Mouse (Mus musculus) neural tube, postnatal 0 days (tissue): ENCODE results near the gene Golga3. TPM values are rescaled to one million over a fixed set of nuclear protein-coding genes. Genes with fewer than 3 reads are reported as not detected.

Experiments
- polyA plus RNA-seq: library from polyadenylated mRNA; unstranded; fragments of >200 nt; fragmentation: Nextera tagmentation; extraction: Ambion mirVana; gene quantifications from 2 replicates; pipeline ENCODE4 v1.2.1, GENCODE M21; 2015

Golga3 gene
- polyA plus RNA-seq, result 17.1 and 17.5 TPM in 2 replicates

DNA sequence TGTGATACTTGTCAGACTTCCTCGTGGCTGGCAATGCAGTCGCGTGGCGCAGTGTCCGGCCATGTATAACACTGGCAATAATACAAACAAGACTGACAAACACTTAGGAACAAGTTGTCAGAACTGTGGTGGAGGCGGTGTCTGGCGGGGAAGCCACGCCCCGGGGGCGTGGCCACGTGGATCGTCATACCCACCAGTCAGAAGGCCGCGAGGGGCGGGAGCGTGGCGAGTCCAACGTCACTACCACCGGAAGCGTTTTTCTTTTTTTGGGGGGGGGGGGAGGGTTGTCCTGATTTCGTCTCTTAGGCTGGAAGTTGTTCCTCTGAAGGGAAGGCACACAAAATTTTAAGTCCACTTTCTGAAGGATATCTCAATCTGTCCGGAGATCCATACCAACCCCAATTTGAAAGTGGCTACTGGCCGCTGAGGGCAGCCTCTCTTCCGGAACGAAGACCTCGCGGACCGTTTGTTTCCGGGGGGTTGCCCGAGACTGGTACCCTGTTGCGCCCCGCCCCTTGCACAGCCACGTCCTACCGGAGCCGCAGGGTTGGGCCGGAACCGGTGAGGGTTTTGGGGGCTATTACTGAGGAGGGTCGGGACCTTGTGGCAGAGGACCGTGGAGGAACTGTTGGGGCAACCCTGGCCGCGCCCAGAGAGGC, at the start of gene Golga3:
Gene Golga3, plus strand, starts transcription at position 340 of the 659 bp plus-strand sequence.

DNA sequence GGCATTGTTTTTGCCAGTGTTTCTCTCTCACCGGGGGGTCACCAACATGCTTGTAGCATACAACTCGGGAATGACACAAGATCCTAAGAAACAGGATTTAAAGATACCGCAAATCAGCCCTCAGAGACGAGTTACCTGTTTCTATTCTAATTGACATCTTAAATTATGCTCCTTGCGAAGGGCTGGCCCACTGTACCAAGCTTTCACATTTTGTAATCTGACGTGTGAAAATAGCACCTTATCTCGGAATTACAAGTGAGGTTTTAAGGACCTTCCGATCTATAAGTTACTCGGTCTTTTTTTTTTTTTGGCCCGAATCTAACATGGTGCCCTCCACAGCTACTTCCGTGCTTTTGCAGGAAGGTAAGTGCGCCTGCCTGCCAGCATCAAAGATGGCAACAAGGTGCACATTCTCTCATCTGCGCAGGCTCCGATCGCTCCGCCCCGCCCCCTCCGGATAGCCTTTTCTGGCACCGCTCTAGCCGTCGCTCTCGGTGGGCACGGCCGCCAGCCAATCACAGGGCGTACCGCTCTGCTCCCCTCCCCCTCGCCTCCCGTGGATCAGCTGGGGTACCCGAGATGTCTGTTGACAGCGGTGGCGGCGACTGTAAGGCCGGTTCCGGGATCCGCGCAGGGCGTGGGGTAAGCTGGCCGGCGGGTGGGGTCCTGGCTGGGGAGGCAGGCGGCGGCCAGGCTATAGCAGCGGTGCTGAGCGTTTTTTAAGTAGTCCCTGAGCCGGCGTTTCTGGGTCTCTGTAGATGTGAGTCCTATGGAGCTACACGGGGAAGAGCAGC, 41.0 kb upstream of the Golga3 start, which contains the start of gene Chfr:
Gene Chfr, plus strand, starts transcription at position 550 of the 794 bp plus-strand sequence.

DNA sequence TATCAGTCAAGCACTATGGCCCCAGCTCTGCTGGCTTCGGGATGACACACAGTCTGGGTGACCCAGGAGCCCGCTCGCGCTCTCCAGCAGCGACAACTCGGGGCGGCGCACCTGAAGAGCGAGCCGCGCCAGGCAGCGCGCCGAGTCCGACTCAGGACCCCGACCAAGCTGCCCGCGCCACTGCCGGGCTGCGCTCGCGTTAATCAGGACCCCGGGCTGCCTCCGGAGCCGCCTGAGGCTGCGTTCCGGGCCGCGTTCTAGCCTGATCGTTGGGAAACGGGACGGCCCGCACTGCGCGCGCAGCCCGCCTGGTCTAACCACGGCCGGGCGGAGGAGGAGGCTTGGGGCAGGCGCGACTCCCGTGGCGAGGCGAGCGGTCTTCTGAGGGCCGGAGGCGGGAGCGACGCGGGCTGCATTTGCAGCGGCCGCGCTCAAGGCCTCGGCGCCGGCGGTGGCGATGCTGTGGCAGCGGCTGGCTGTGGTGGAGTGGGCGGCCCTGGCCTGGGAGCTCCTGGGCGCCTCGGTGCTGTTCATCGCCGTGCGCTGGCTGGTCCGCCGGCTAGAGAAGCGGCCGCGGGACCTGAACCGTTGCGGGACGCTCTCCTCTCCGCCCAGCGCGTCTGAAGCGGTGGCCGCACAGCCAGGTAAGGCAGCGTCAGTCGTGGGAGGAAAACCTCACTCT, 54.4 kb downstream of the Golga3 start, which contains the start of gene Ankle2:
Gene Ankle2, plus strand, starts transcription at position 225 of the 682 bp plus-strand sequence.

DNA sequence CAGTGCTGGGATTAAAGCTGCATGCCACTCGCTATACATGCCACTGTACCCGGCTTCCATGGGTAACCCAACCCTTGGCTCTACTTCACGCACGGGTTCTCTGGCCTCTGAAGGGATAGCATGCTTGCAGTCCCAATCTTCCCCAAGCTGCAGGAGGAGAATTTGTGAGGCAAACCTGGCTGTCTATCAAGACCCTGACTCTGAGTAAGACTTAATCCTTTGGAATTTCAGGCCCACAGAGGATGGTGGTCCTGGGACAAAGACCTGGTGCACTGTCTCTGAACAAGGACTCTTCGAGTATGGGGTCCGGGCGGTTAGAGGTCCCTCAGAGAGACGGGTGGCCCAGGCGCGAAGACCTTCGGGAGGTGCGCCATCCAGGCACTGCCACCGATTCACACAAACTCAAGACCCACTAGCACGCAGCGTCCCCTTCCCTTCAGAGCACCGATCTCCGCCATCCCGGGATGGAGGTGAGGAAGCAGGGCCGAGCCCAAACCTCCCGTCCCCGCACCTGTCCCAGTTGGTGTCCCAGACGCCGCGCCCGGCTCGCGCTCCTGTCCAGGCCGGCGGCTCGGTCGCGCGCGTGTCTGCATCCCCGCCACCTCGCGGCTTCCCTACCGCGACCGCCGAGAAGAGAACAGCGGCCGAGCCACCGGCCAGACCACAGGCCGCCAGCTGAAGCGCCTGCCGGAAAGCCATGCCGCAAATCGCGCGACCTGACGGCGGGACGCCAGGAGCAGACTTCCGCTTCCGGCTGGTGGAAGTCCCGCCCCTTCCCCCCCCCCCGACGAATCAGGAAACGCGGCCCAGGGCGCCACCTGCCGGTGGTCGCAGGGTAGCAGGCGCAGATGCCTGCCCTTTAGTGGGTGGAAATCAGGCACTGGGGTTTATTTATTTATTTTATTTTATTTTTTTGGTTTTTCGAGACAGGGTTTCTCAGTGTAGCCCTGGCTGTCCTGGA, 92.9 kb downstream of the Golga3 start, which contains the start of gene Pgam5:
Gene Pgam5, minus strand, starts transcription at position 773 of the 961 bp plus-strand sequence.

Other genes starting within 250 kb of the Golga3 start
- 18.9 and 24.4 TPM in 2 replicates for gene Zfp932, start 180.2 kb upstream of the Golga3 start, polyA plus RNA-seq
- 4.3 and 5.1 TPM in 2 replicates for gene Gm17655, start 104.2 kb upstream of the Golga3 start, polyA plus RNA-seq
- 0.39 and 0.41 TPM in 2 replicates for gene Gm35315, start 82.3 kb upstream of the Golga3 start, polyA plus RNA-seq
- gene Plcxd1, start 76.7 kb upstream of the Golga3 start, polyA plus RNA-seq, result 9.1 and 9.2 TPM in 2 replicates
- 63.0 and 73.9 TPM in 2 replicates for gene Gtpbp6, start 68.5 kb upstream of the Golga3 start, polyA plus RNA-seq
- gene Zfp605, start 66.6 kb upstream of the Golga3 start, polyA plus RNA-seq, result 14.4 and 14.7 TPM in 2 replicates
- gene Chfr, start 40.9 kb upstream of the Golga3 start, polyA plus RNA-seq, result 46.6 and 53.5 TPM in 2 replicates
- 20.0 and 22.5 TPM in 2 replicates for gene Ankle2, start 54.3 kb downstream of the Golga3 start, polyA plus RNA-seq
- gene Pgam5, start 93.2 kb downstream of the Golga3 start, polyA plus RNA-seq, result 91.6 and 96.7 TPM in 2 replicates
- gene Pxmp2, start 109.5 kb downstream of the Golga3 start, polyA plus RNA-seq, result 24.0 and 30.3 TPM in 2 replicates
- 3.4 and 4.6 TPM in 2 replicates for gene Pole, start 109.6 kb downstream of the Golga3 start, polyA plus RNA-seq
- 10.4 and 12.5 TPM in 2 replicates for gene P2rx2, start 166.5 kb downstream of the Golga3 start, polyA plus RNA-seq
- 0.47 TPM in 1 of 2 replicates, not detected in the other for gene Lrcol1, start 168.0 kb downstream of the Golga3 start, polyA plus RNA-seq